Mouse (Mus musculus) liver, embryonic 14.5 days (tissue): ENCODE measurements around the gene Itpk1. TPM values are rescaled to one million over a fixed set of nuclear protein-coding genes. Genes with fewer than 3 reads are reported as not detected.

Experiments used
- ATAC-seq: fragments of 200-750 bp; cut with Nextera tagmentation; 2 replicates; pipeline ENCODE4 v1.8.0; 2017; ENCODE audit warnings: moderate number of reproducible peaks, mild to moderate bottlenecking, moderate library complexity; ENCODE audit not compliant: insufficient read depth
- DNase-seq, 3 experiments: peaks; one replicate each; pipeline ENCODE4 v3.0.0-alpha.2; 2012 to 2013; ENCODE audit warnings: low read depth in 3 of 3, low spot score in 3 of 3
- H3K27ac ChIP-seq: fragments of 300-500 bp; sonication (generic); 2 replicates; pipeline ENCODE4 v1.5.1; 2014; ENCODE audit warnings: moderate library complexity, mild to moderate bottlenecking, control low read depth, inconsistent platforms
- H3K27me3 ChIP-seq: fragments of 300-500 bp; sonication (generic); 2 replicates; pipeline ENCODE4 v1.6.1; 2014; ENCODE audit warnings: mild to moderate bottlenecking, low read length, moderate library complexity; ENCODE audit not compliant: control insufficient read depth, insufficient read depth
- H3K36me3 ChIP-seq: fragments of 300-500 bp; sonication (generic); replicated peaks from 2 replicates; pipeline ENCODE4 v1.6.1; 2014; ENCODE audit warnings: low read depth; ENCODE audit not compliant: control insufficient read depth, insufficient read depth
- H3K4me1 ChIP-seq, 2 experiments: fragments of 200-500 bp in 1 of 2; fragments of 300-500 bp in 1 of 2; sonication (generic) in 1 of 2; replicated peaks; 2 replicates each; pipeline ENCODE4 v1.6.1; 2012 to 2014; ENCODE audit warnings: antibody characterized with exemption in 1 of 2, inconsistent platforms in 1 of 2, low read length in 1 of 2; ENCODE audit not compliant: control insufficient read depth in 2 of 2, insufficient read depth in 2 of 2
- H3K4me2 ChIP-seq: fragments of 300-500 bp; sonication (generic); 2 replicates; pipeline ENCODE4 v1.6.1; 2014; ENCODE audit warnings: low read depth, mild to moderate bottlenecking, control low read depth, moderate library complexity
- H3K4me3 ChIP-seq, 2 experiments: fragments of 200-500 bp in 1 of 2; fragments of 300-500 bp in 1 of 2; sonication (generic) in 1 of 2; 2 replicates each; pipeline ENCODE4 v1.5.1; 2012 to 2014; ENCODE audit warnings: low read depth in 2 of 2, low read length in 2 of 2, mild to moderate bottlenecking in 2 of 2, control low read depth in 1 of 2, inconsistent platforms in 1 of 2, moderate library complexity in 1 of 2; ENCODE audit not compliant: insufficient read depth in 1 of 2
- H3K9ac ChIP-seq: fragments of 300-500 bp; sonication (generic); replicated peaks from 2 replicates; pipeline ENCODE4 v1.6.1; 2014; ENCODE audit warnings: mild to moderate bottlenecking, control low read depth, moderate library complexity
- H3K9me3 ChIP-seq: fragments of 300-500 bp; sonication (generic); 2 replicates; pipeline ENCODE4 v1.6.1; 2016; ENCODE audit warnings: low read length, mixed read lengths; ENCODE audit not compliant: control insufficient read depth
- CTCF ChIP-seq: IDR thresholded peaks from 2 replicates; pipeline ENCODE4 v1.5.1; 2016; ENCODE audit warnings: antibody characterized with exemption, low read depth, control low read depth
- EP300 ChIP-seq: IDR thresholded peaks from 2 replicates; pipeline ENCODE4 v1.6.1; 2016; ENCODE audit warnings: antibody characterized with exemption, low read depth
- WGBS: fragments of 180-500 bp; shearing (Covaris S2); extraction: QIAGEN DNeasy Blood & Tissue Kit; methylation state at CpG from one replicate; pipeline ENCODE4 v1.1.7; 2014; ENCODE audit not compliant: insufficient replicate concordance; 5-methylcytosine and 5-hydroxymethylcytosine counted together
- polyA plus RNA-seq, 2 experiments: library from polyadenylated mRNA; depleted of rRNA in 1 of 2; stranded (reverse) in 1 of 2; unstranded in 1 of 2; fragments of >200 nt; fragmentation: Nextera tagmentation in 1 of 2; extraction: Ambion mirVana in 1 of 2; gene quantifications; 2 replicates each; pipeline versions ENCODE4 v1.2.1 to v1.2.3; 2012 to 2014

Gene Itpk1
- polyA plus RNA-seq, 2 experiments = 2.3 to 2.4 TPM

GRCm38 (mm10) chr12:102568219-102568618 is 136.5 kb downstream of the Itpk1 start:
- no peak for TF ChIP-seq EP300
- no peak for TF ChIP-seq CTCF
- DNase-seq (no peak), ATAC-seq (no peak)
- WGBS = 77% methylated on average over 7 of the region's 7 CpGs
- Histone ChIP-seq H3K36me3 (no peaks in the 10 kb centered on the region), H3K9me3 (no peaks in the 10 kb centered on the region), H3K4me2 (no peak overlapping the region), H3K4me1 (peaks cover 7 to 15% of the 10 kb centered on the region in 2 experiments), H3K9ac (no peak overlapping the region), H3K4me3 (no peak overlapping the region), H3K27ac (no peak overlapping the region), H3K27me3 (no peaks in the 10 kb centered on the region)

GRCm38 (mm10) chr12:102566951-102567350 is 137.8 kb downstream of the Itpk1 start:
- H3K4me3 ChIP-seq = no peak overlapping the region
- H3K4me1 ChIP-seq = peaks cover 7 to 15% of the 10 kb centered on the region in 2 experiments
- no peaks in the 10 kb centered on the region for H3K27me3 ChIP-seq
- ATAC-seq = no peak
- H3K4me2 ChIP-seq = no peak overlapping the region
- H3K36me3 ChIP-seq = no peaks in the 10 kb centered on the region
- H3K9ac ChIP-seq = no peak overlapping the region
- H3K9me3 ChIP-seq = no peaks in the 10 kb centered on the region
- no peak overlapping the region for H3K27ac ChIP-seq
- no peak for DNase-seq
- WGBS = 22% methylated on average over 2 of the region's 2 CpGs
- TF ChIP-seq EP300 = no peak
- no peak for TF ChIP-seq CTCF

GRCm38 (mm10) chr12:102565086-102565485 is 139.6 kb downstream of the Itpk1 start:
- peak; percentile 41; the same call in 1 of the 2 replicates for TF ChIP-seq EP300
- TF ChIP-seq CTCF = no peak
- Histone ChIP-seq H3K9ac (no peak overlapping the region), H3K4me1 (peaks cover 7 to 15% of the 10 kb centered on the region in 2 experiments), H3K4me3 (no peak overlapping the region), H3K27me3 (no peaks in the 10 kb centered on the region), H3K9me3 (no peaks in the 10 kb centered on the region), H3K27ac (no peak overlapping the region), H3K36me3 (no peaks in the 10 kb centered on the region), H3K4me2 (peak overlapping the region; percentile 28)
- DNase-seq (peak; percentile 37 to 49 (median 42)), ATAC-seq (peak; percentile 87)
- 19% methylated on average over 6 of the region's 6 CpGs for WGBS

GRCm38 (mm10) chr12:102557372-102557771 is 147.4 kb downstream of the Itpk1 start:
- no peaks in the 10 kb centered on the region for H3K9me3 ChIP-seq
- peaks cover 18% of the 10 kb centered on the region for H3K27me3 ChIP-seq
- H3K4me1 ChIP-seq = no peaks in the 10 kb centered on the region
- no peak overlapping the region for H3K9ac ChIP-seq
- TF ChIP-seq CTCF (no peak), EP300 (no peak)
- no peak for ATAC-seq
- DNase-seq = no peak
- 56% methylated on average over 5 of the region's 5 CpGs for WGBS
- no peak overlapping the region for H3K4me3 ChIP-seq
- H3K27ac ChIP-seq = no peak overlapping the region
- no peak overlapping the region for H3K4me2 ChIP-seq
- no peaks in the 10 kb centered on the region for H3K36me3 ChIP-seq

- H3K4me3 ChIP-seq = no peak overlapping the region
- peaks cover 0 to 2% of the 10 kb centered on the region in 2 experiments; a peak in 1 of 4 replicates for H3K4me1 ChIP-seq
- H3K4me2 ChIP-seq = no peak overlapping the region
- no peak overlapping the region for H3K9ac ChIP-seq
- TF ChIP-seq CTCF = no peak
- no peak for TF ChIP-seq EP300
- H3K9me3 ChIP-seq = no peaks in the 10 kb centered on the region
- no peaks in the 10 kb centered on the region for H3K36me3 ChIP-seq
- peaks cover 18% of the 10 kb centered on the region for H3K27me3 ChIP-seq
- ATAC-seq (no peak), DNase-seq (no peak)
- whole genome bisulfite sequencing = 69% methylated on average over 3 of the region's 3 CpGs
- no peak overlapping the region for H3K27ac ChIP-seq
Observed at GRCm38 (mm10) chr12:102555850-102556249, 148.9 kb downstream of the Itpk1 start.
